Mouse (Mus musculus) E14TG2a.4 (cell line): ENCODE measurements around the gene Gtdc1.

Source experiments
- CTCF ChIP-seq: conservative IDR thresholded peaks from 2 replicates; pipeline ENCODE4 v1.5.1; 2014; ENCODE audit warnings: low read length
- NANOG ChIP-seq: IDR thresholded peaks from 2 replicates; pipeline ENCODE4 v1.6.1; 2014; ENCODE audit warnings: borderline replicate concordance, low read length, mixed read lengths
- POU5F1 ChIP-seq: IDR thresholded peaks from 2 replicates; pipeline ENCODE4 v1.6.1; 2014; ENCODE audit warnings: low read length, borderline replicate concordance

- TF ChIP-seq NANOG = no peak
- TF ChIP-seq CTCF = no peak
- TF ChIP-seq POU5F1 = no peak
Measured at GRCm38 (mm10) chr2:44633971-44634370, 293.5 kb downstream of the Gtdc1 start.
